Mouse (Mus musculus) kidney, embryonic 15.5 days (tissue): Measurements from ENCODE around the gene Acads. TPM values are rescaled to one million over a fixed set of nuclear protein-coding genes. Genes with fewer than 3 reads are reported as not detected.
"Not testable (repeated sequence)": the region's sequence is repeated elsewhere in the genome, so short reads cannot be mapped to it uniquely, and the experiment has no call there.

ENCODE experiments used
- ATAC-seq: fragments of 200-750 bp; cut with Nextera tagmentation; replicated peaks from 2 replicates; pipeline ENCODE4 v1.8.0; 2017; ENCODE audit warnings: moderate TSS enrichment; ENCODE audit not compliant: low FRiP score
- H3K27ac ChIP-seq: fragments of 300-500 bp; sonication (generic); 2 replicates; pipeline ENCODE4 v1.5.1; 2015; ENCODE audit warnings: mild to moderate bottlenecking, inconsistent platforms
- H3K27me3 ChIP-seq: fragments of 300-500 bp; sonication (generic); 2 replicates; pipeline ENCODE4 v1.6.1; 2015; ENCODE audit warnings: inconsistent platforms
- H3K36me3 ChIP-seq: fragments of 300-500 bp; sonication (generic); 2 replicates; pipeline ENCODE4 v1.6.1; 2015; ENCODE audit warnings: inconsistent platforms
- H3K4me1 ChIP-seq: fragments of 300-500 bp; sonication (generic); 2 replicates; pipeline ENCODE4 v1.6.1; 2015; ENCODE audit warnings: inconsistent platforms
- H3K4me2 ChIP-seq: fragments of 300-500 bp; sonication (generic); 2 replicates; pipeline ENCODE4 v1.6.1; 2015; ENCODE audit warnings: moderate library complexity, mild to moderate bottlenecking, inconsistent platforms
- H3K4me3 ChIP-seq: fragments of 300-500 bp; sonication (generic); replicated peaks from 2 replicates; pipeline ENCODE4 v1.5.1; 2015; ENCODE audit warnings: mild to moderate bottlenecking, inconsistent platforms
- H3K9ac ChIP-seq: fragments of 300-500 bp; sonication (generic); 2 replicates; pipeline ENCODE4 v1.6.1; 2015; ENCODE audit warnings: mild to moderate bottlenecking, inconsistent platforms
- H3K9me3 ChIP-seq: fragments of 300-500 bp; sonication (generic); replicated peaks from 2 replicates; pipeline ENCODE4 v1.6.1; 2016; ENCODE audit warnings: inconsistent platforms
- WGBS: fragments of 180-500 bp; shearing (Covaris S2); methylation state at CpG from one replicate; pipeline ENCODE4 v1.1.7; 2015; ENCODE audit warnings: mixed read lengths; 5-methylcytosine and 5-hydroxymethylcytosine counted together
- polyA plus RNA-seq: library from polyadenylated mRNA; unstranded; fragments of >200 nt; fragmentation: Nextera tagmentation; extraction: Ambion mirVana; gene quantifications from 2 replicates; pipeline ENCODE4 v1.2.1, GENCODE M21; 2015

Gene Acads
- polyA plus RNA-seq, 1 experiment from 2014 or later, result 94.7 TPM

GRCm38 (mm10) chr5:115158040-115158983, 39.2 kb upstream of the Acads start, which contains the start of gene Mlec:
Mlec (minus strand) TSS chr5:115158179.
- WGBS, result under 1% methylated on average over 76 of the region's 78 CpGs
- peak within 1 kb of the TSS; percentile 81 for H3K4me2 ChIP-seq
- H3K27ac ChIP-seq, result peak within 1 kb of the TSS; percentile 99
- peaks cover 7% of the 10 kb centered on the region; the same call in 1 of the 2 replicates for H3K36me3 ChIP-seq
- H3K4me1 ChIP-seq, result peaks cover 69% of the 10 kb centered on the region
- ATAC-seq, result peak; percentile 98
- H3K9ac ChIP-seq, result peak within 1 kb of the TSS; percentile 94
- peak within 1 kb of the TSS; percentile 91 for H3K4me3 ChIP-seq
- no peaks in the 10 kb centered on the region for H3K9me3 ChIP-seq
- H3K27me3 ChIP-seq, result no peaks in the 10 kb centered on the region

GRCm38 (mm10) chr5:115156933-115157589, 37.9 kb upstream of the Acads start:
- no peaks in the 10 kb centered on the region for H3K27me3 ChIP-seq
- ATAC-seq, result no peak
- H3K36me3 ChIP-seq, result peaks cover 14% of the 10 kb centered on the region; the same call in 1 of the 2 replicates
- H3K4me1 ChIP-seq, result peaks cover 78% of the 10 kb centered on the region
- peak overlapping the region; percentile 91 for H3K4me3 ChIP-seq
- H3K9me3 ChIP-seq, result no peaks in the 10 kb centered on the region
- H3K9ac ChIP-seq, result peak overlapping the region; percentile 94
- H3K4me2 ChIP-seq, result peak overlapping the region; percentile 81
- peak overlapping the region; percentile 92 for H3K27ac ChIP-seq
- under 1% methylated on average over 26 of the region's 26 CpGs for WGBS

- no peaks in the 10 kb centered on the region for H3K9me3 ChIP-seq
- H3K9ac ChIP-seq, result peak overlapping the region; percentile 94
- H3K4me2 ChIP-seq, result peak overlapping the region; percentile 81
- 47% methylated on average over 7 of the region's 7 CpGs for WGBS
- peak overlapping the region; percentile 91 for H3K4me3 ChIP-seq
- peaks cover 14% of the 10 kb centered on the region; the same call in 1 of the 2 replicates for H3K36me3 ChIP-seq
- H3K27ac ChIP-seq, result 0 out of 2 replicates have a peak overlapping the region, but pooled peaks have one; percentile 92
- peaks cover 82% of the 10 kb centered on the region for H3K4me1 ChIP-seq
- H3K27me3 ChIP-seq, result no peaks in the 10 kb centered on the region
- ATAC-seq, result no peak
Observed at GRCm38 (mm10) chr5:115156401-115156800, 37.3 kb upstream of the Acads start.

- no peaks in the 10 kb centered on the region for H3K9me3 ChIP-seq
- peak overlapping the region; percentile 81 for H3K4me2 ChIP-seq
- ATAC-seq, result no peak
- peak overlapping the region; percentile 28; the same call in 1 of the 2 replicates for H3K27ac ChIP-seq
- no peaks in the 10 kb centered on the region for H3K27me3 ChIP-seq
- H3K4me3 ChIP-seq, result peak overlapping the region; percentile 91
- WGBS, result 36% methylated on average over 5 of the region's 5 CpGs
- H3K4me1 ChIP-seq, result peaks cover 82% of the 10 kb centered on the region
- peak overlapping the region; percentile 94 for H3K9ac ChIP-seq
- peaks cover 16% of the 10 kb centered on the region for H3K36me3 ChIP-seq
Observed at GRCm38 (mm10) chr5:115155831-115156230, 36.7 kb upstream of the Acads start.

- Histone ChIP-seq H3K9me3 (no peaks in the 10 kb centered on the region), H3K36me3 (peaks cover 22% of the 10 kb centered on the region), H3K9ac (peak overlapping the region; percentile 94), H3K4me2 (peak overlapping the region; percentile 81), H3K27ac (0 out of 2 replicates have a peak overlapping the region, but pooled peaks have one; percentile 28), H3K4me1 (peaks cover 83% of the 10 kb centered on the region), H3K27me3 (no peaks in the 10 kb centered on the region), H3K4me3 (peak overlapping the region; percentile 91)
- WGBS, result 58% methylated on average over 13 of the region's 13 CpGs
- ATAC-seq, result no peak
Observed at GRCm38 (mm10) chr5:115155156-115155631, 36.0 kb upstream of the Acads start.

- no peaks in the 10 kb centered on the region for H3K9me3 ChIP-seq
- WGBS, result 17% methylated on average over 8 of the region's 8 CpGs
- peak overlapping the region; percentile 89 for H3K27ac ChIP-seq
- H3K36me3 ChIP-seq, result peaks cover 50% of the 10 kb centered on the region
- H3K9ac ChIP-seq, result 0 out of 2 replicates have a peak overlapping the region, but pooled peaks have one; percentile 11
- peak overlapping the region; percentile 0; the same call in 1 of the 2 replicates for H3K4me3 ChIP-seq
- peak overlapping the region; percentile 15 for H3K4me2 ChIP-seq
- no peak for ATAC-seq
- peaks cover 85% of the 10 kb centered on the region for H3K4me1 ChIP-seq
- H3K27me3 ChIP-seq, result no peaks in the 10 kb centered on the region
Observed at GRCm38 (mm10) chr5:115152132-115152956, 33.2 kb upstream of the Acads start.

- H3K4me1 ChIP-seq, result peaks cover 82% of the 10 kb centered on the region
- peak overlapping the region; percentile 15 for H3K4me2 ChIP-seq
- H3K27ac ChIP-seq, result peak overlapping the region; percentile 89
- H3K4me3 ChIP-seq, result no peak overlapping the region
- H3K9ac ChIP-seq, result no peak overlapping the region
- H3K27me3 ChIP-seq, result no peaks in the 10 kb centered on the region
- 49% methylated on average over 13 of the region's 13 CpGs for WGBS
- ATAC-seq, result peak; percentile 74
- H3K9me3 ChIP-seq, result no peaks in the 10 kb centered on the region
- peaks cover 58% of the 10 kb centered on the region for H3K36me3 ChIP-seq
Observed at GRCm38 (mm10) chr5:115151457-115151856, 32.3 kb upstream of the Acads start.

GRCm38 (mm10) chr5:115150991-115151390, 31.8 kb upstream of the Acads start:
- 36% methylated on average over 5 of the region's 5 CpGs for WGBS
- Histone ChIP-seq H3K4me3 (no peak overlapping the region), H3K9me3 (no peaks in the 10 kb centered on the region), H3K9ac (no peak overlapping the region), H3K27me3 (no peaks in the 10 kb centered on the region), H3K4me2 (peak overlapping the region; percentile 15; the same call in 1 of the 2 replicates), H3K4me1 (peaks cover 82% of the 10 kb centered on the region), H3K36me3 (peaks cover 63% of the 10 kb centered on the region), H3K27ac (peak overlapping the region; percentile 89)
- ATAC-seq, result no peak

GRCm38 (mm10) chr5:115149675-115150459, 30.7 kb upstream of the Acads start:
- no peak overlapping the region for H3K4me3 ChIP-seq
- no peak overlapping the region for H3K9ac ChIP-seq
- no peaks in the 10 kb centered on the region for H3K27me3 ChIP-seq
- peaks cover 73% of the 10 kb centered on the region for H3K36me3 ChIP-seq
- H3K9me3 ChIP-seq, result no peaks in the 10 kb centered on the region
- WGBS, result 89% methylated on average over 14 of the region's 14 CpGs
- H3K4me1 ChIP-seq, result peaks cover 82% of the 10 kb centered on the region
- ATAC-seq, result no peak
- 0 out of 2 replicates have a peak overlapping the region, but pooled peaks have one; percentile 89 for H3K27ac ChIP-seq
- no peak overlapping the region for H3K4me2 ChIP-seq

- not testable (repeated sequence) for H3K9me3 ChIP-seq, H3K27ac ChIP-seq, H3K4me2 ChIP-seq, H3K9ac ChIP-seq, H3K27me3 ChIP-seq, H3K4me3 ChIP-seq, ATAC-seq
- WGBS, result no CpG with 5 or more reads among the region's 1 CpGs
- peaks cover 81% of the 10 kb centered on the region for H3K4me1 ChIP-seq
- H3K36me3 ChIP-seq, result peaks cover 80% of the 10 kb centered on the region
Observed at GRCm38 (mm10) chr5:115148872-115149271, 29.7 kb upstream of the Acads start.
